Mouse (Mus musculus) CH12.LX (cell line): Measurements from ENCODE around the gene Pfkp. TPM values are rescaled to one million over a fixed set of nuclear protein-coding genes. Genes with fewer than 3 reads are reported as not detected.

ENCODE experiments used
- DNase-seq: peaks from one replicate; pipeline ENCODE4 v3.0.0-alpha.2; 2013; ENCODE audit errors: extremely low read depth
- H3K27ac ChIP-seq: 2 replicates; pipeline ENCODE4 v1.5.1; 2012; ENCODE audit warnings: low read depth, mild to moderate bottlenecking, control low read depth, moderate library complexity; ENCODE audit not compliant: insufficient read depth
- H3K27me3 ChIP-seq: replicated peaks from 2 replicates; pipeline ENCODE3; 2012; ENCODE audit warnings: inconsistent platforms
- H3K36me3 ChIP-seq, 2 experiments: replicated peaks in 1 of 2; 2 replicates each; pipeline versions ENCODE3 to v1.6.1; 2012; ENCODE audit warnings: inconsistent platforms in 1 of 2, low read length in 1 of 2, mild to moderate bottlenecking in 1 of 2, mixed read lengths in 1 of 2, moderate library complexity in 1 of 2; ENCODE audit not compliant: control insufficient read depth in 1 of 2, insufficient read depth in 1 of 2
- H3K4me1 ChIP-seq, 2 experiments: 2 replicates each; pipeline ENCODE4 v1.6.1; 2012; ENCODE audit warnings: inconsistent platforms in 1 of 2, moderate library complexity in 1 of 2; ENCODE audit not compliant: insufficient read depth in 2 of 2, control insufficient read depth in 1 of 2
- H3K4me2 ChIP-seq: 2 replicates; pipeline ENCODE4 v1.6.1; 2012; ENCODE audit warnings: low read depth, mild to moderate bottlenecking, control low read depth; ENCODE audit not compliant: poor library complexity, insufficient read depth, severe bottlenecking
- H3K4me3 ChIP-seq, 3 experiments: fragments of 150-350 bp in 1 of 3; sonication (generic) in 1 of 3; replicated peaks in 1 of 3; 2 replicates each; pipeline versions ENCODE3 to v1.5.1; 2011 to 2012; ENCODE audit warnings: low read depth in 2 of 3, low read length in 2 of 3, mild to moderate bottlenecking in 2 of 3, moderate library complexity in 2 of 3, control low read depth in 1 of 3, improper control_type of control experiment in 1 of 3, inconsistent platforms in 1 of 3, mixed read lengths in 1 of 3; ENCODE audit not compliant: poor library complexity in 1 of 3
- H3K79me2 ChIP-seq: replicated peaks from 2 replicates; pipeline ENCODE4 v1.6.1; 2012; ENCODE audit warnings: mild to moderate bottlenecking, moderate library complexity; ENCODE audit not compliant: control insufficient read depth, poor library complexity, insufficient read depth, severe bottlenecking; ENCODE audit errors: extremely low read depth
- H3K9ac ChIP-seq: 2 replicates; pipeline ENCODE4 v1.6.1; 2012; ENCODE audit warnings: low read depth, mild to moderate bottlenecking, control low read depth, moderate library complexity; ENCODE audit not compliant: insufficient read depth
- H3K9me3 ChIP-seq: replicated peaks from 2 replicates; pipeline ENCODE3; 2012; ENCODE audit warnings: low read length, inconsistent platforms, mixed read lengths
- BHLHE40 ChIP-seq: IDR thresholded peaks from 2 replicates; pipeline ENCODE4 v1.6.1; 2011; ENCODE audit warnings: mild to moderate bottlenecking, low read depth, low read length, improper control_type of control experiment
- CHD1 ChIP-seq: IDR thresholded peaks from 2 replicates; pipeline ENCODE4 v1.6.1; 2012; ENCODE audit warnings: low read depth, low read length, improper control_type of control experiment, inconsistent platforms
- CHD2 ChIP-seq: IDR thresholded peaks from 2 replicates; pipeline ENCODE4 v1.6.1; 2011; ENCODE audit warnings: low read length, improper control_type of control experiment
- EP300 ChIP-seq: IDR thresholded peaks from 2 replicates; pipeline ENCODE4 v1.6.1; 2011; ENCODE audit warnings: low read length, improper control_type of control experiment
- ETS1 ChIP-seq: conservative IDR thresholded peaks from 2 replicates; pipeline ENCODE4 v1.6.1; 2012; ENCODE audit warnings: low read depth, mild to moderate bottlenecking, inconsistent platforms, low read length, improper control_type of control experiment, moderate library complexity
- GABPA ChIP-seq: IDR thresholded peaks from 2 replicates; pipeline ENCODE4 v1.6.1; 2012; ENCODE audit warnings: low read depth, low read length, improper control_type of control experiment, inconsistent platforms; ENCODE audit not compliant: insufficient replicate concordance
- HCFC1 ChIP-seq: IDR thresholded peaks from 2 replicates; pipeline ENCODE4 v1.6.1; 2012; ENCODE audit warnings: low read depth, mild to moderate bottlenecking, inconsistent platforms, low read length, improper control_type of control experiment
- IRF4 ChIP-seq: IDR thresholded peaks from 2 replicates; pipeline ENCODE4 v1.6.1; 2014; ENCODE audit warnings: low read depth, mild to moderate bottlenecking, inconsistent platforms, low read length, improper control_type of control experiment
- JUN ChIP-seq: IDR thresholded peaks from 2 replicates; pipeline ENCODE4 v1.6.1; 2011; ENCODE audit warnings: low read depth, mild to moderate bottlenecking, low read length, improper control_type of control experiment, moderate library complexity; ENCODE audit not compliant: insufficient read depth
- JUND ChIP-seq: conservative IDR thresholded peaks from 2 replicates; pipeline ENCODE4 v1.6.1; 2011; ENCODE audit warnings: low read depth, low read length, improper control_type of control experiment
- MAFK ChIP-seq: IDR thresholded peaks from 2 replicates; pipeline ENCODE4 v1.6.1; 2011; ENCODE audit warnings: low read length, improper control_type of control experiment; ENCODE audit not compliant: insufficient replicate concordance
- MAZ ChIP-seq: IDR thresholded peaks from 2 replicates; pipeline ENCODE4 v1.6.1; 2012; ENCODE audit warnings: low read depth, mild to moderate bottlenecking, inconsistent platforms, low read length, improper control_type of control experiment, moderate library complexity
- MEF2A ChIP-seq: IDR thresholded peaks from 2 replicates; pipeline ENCODE4 v1.6.1; 2014; ENCODE audit warnings: low read depth, mild to moderate bottlenecking, inconsistent platforms, low read length, improper control_type of control experiment, borderline replicate concordance
- MXI1 ChIP-seq: IDR thresholded peaks from 2 replicates; pipeline ENCODE4 v1.6.1; 2011; ENCODE audit warnings: mild to moderate bottlenecking, low read depth, low read length, improper control_type of control experiment
- MYC ChIP-seq: IDR thresholded peaks from 2 replicates; pipeline ENCODE4 v1.6.1; 2011; ENCODE audit warnings: low read depth, mild to moderate bottlenecking, improper control_type of control experiment, low read length
- NELFE ChIP-seq: IDR thresholded peaks from 2 replicates; pipeline ENCODE4 v1.6.1; 2011; ENCODE audit warnings: low read depth, low read length, improper control_type of control experiment
- NRF1 ChIP-seq: IDR thresholded peaks from 2 replicates; pipeline ENCODE4 v1.6.1; 2014; ENCODE audit warnings: low read depth, mild to moderate bottlenecking, inconsistent platforms, low read length, improper control_type of control experiment, moderate library complexity
- PAX5 ChIP-seq: IDR thresholded peaks from 2 replicates; pipeline ENCODE4 v1.6.1; 2012; ENCODE audit warnings: low read length, inconsistent platforms, mixed read lengths
- POLR2A ChIP-seq: IDR thresholded peaks from 2 replicates; pipeline ENCODE4 v1.6.1; 2011; ENCODE audit warnings: low read depth, mild to moderate bottlenecking, improper control_type of control experiment, low read length
- POLR2AphosphoS2 ChIP-seq: IDR thresholded peaks from 2 replicates; pipeline ENCODE4 v1.6.1; 2011; ENCODE audit warnings: low read depth, low read length, improper control_type of control experiment
- RAD21 ChIP-seq: IDR thresholded peaks from 2 replicates; pipeline ENCODE4 v1.6.1; 2011; ENCODE audit warnings: low read depth, mild to moderate bottlenecking, low read length, improper control_type of control experiment, moderate library complexity
- RCOR1 ChIP-seq: conservative IDR thresholded peaks from 2 replicates; pipeline ENCODE4 v1.6.1; 2012; ENCODE audit warnings: low read depth, mild to moderate bottlenecking, inconsistent platforms, low read length, improper control_type of control experiment
- SIN3A ChIP-seq: IDR thresholded peaks from 2 replicates; pipeline ENCODE4 v1.6.1; 2012; ENCODE audit warnings: low read length, improper control_type of control experiment, inconsistent platforms
- TBP ChIP-seq: conservative IDR thresholded peaks from 2 replicates; pipeline ENCODE4 v1.6.1; 2011; ENCODE audit warnings: low read depth, low read length, improper control_type of control experiment
- UBTF ChIP-seq: IDR thresholded peaks from 2 replicates; pipeline ENCODE4 v1.6.1; 2012; ENCODE audit warnings: low read depth, mild to moderate bottlenecking, inconsistent platforms, low read length, improper control_type of control experiment, moderate library complexity
- ZC3H11A ChIP-seq: IDR thresholded peaks from 2 replicates; pipeline ENCODE4 v1.6.1; 2012; ENCODE audit warnings: low read depth, mild to moderate bottlenecking, inconsistent platforms, low read length, improper control_type of control experiment
- ZKSCAN1 ChIP-seq: IDR thresholded peaks from 2 replicates; pipeline ENCODE4 v1.6.1; 2012; ENCODE audit warnings: low read depth, inconsistent platforms, low read length, improper control_type of control experiment, borderline replicate concordance
- ZMIZ1 ChIP-seq: IDR thresholded peaks from 2 replicates; pipeline ENCODE4 v1.6.1; 2012; ENCODE audit warnings: low read depth, mild to moderate bottlenecking, inconsistent platforms, low read length, improper control_type of control experiment
- ZNF384 ChIP-seq: IDR thresholded peaks from 2 replicates; pipeline ENCODE4 v1.6.1; 2012; ENCODE audit warnings: low read depth, low read length, improper control_type of control experiment, inconsistent platforms
- dilution Hi-C: fragments of 300-500 bp; cut with MboI; formaldehyde crosslinking; loops from 2 replicates; pipeline ENCODE4 v1.14.3; 2020; ENCODE audit warnings: low sequenced_read_pairs; ENCODE audit not compliant: extremely low pct_unique_long_range_greater_than_20kb, extremely low pct_ligation_motif_present
- in situ Hi-C: fragments of 300-500 bp; cut with MboI; formaldehyde crosslinking; loops from 3 replicates; pipeline ENCODE4 v1.14.3; 2019; ENCODE audit warnings: low sequenced_read_pairs, low pct_ligation_motif_present, low pct_unique_long_range_greater_than_20kb, mixed read lengths
- polyA plus RNA-seq: library from polyadenylated mRNA; unstranded; fragments of >175 nt; gene quantifications from 2 replicates; pipeline ENCODE4 v1.2.1, GENCODE M21; 2012; ENCODE audit warnings: low read depth; ENCODE audit not compliant: insufficient read length
- total RNA-seq, 2 experiments: library from RNA; depleted of rRNA; stranded (reverse); fragments of 300-350 nt in 1 of 2; fragments of >200 nt in 1 of 2; gene quantifications; 2 replicates each; pipeline ENCODE4 v1.2.3; 2012 to 2014

Pfkp gene
- total and polyA plus RNA-seq, 3 experiments, result 211 to 417 (median 239) TPM

DNA sequence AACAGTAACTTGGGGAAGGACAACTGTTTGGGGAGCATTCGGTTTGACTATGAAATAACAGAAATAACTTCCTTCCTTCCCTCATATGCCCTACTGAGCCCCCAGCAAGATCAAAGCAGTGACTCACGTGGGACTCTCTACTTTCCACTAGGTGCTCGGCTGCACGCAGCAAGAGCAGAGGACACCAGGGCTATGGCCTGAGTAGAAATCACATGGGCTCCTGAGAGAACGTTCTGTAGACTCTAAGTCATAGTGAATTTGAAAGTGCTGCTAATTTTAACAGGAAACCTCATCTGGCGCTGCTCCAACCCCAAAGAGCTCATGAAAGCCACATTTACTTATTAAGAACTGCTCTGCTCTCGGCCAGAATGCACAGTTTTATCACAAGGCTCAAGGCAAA lies 15.1 kb downstream of the Pfkp start (continued):
- TF ChIP-seq MEF2A, result peak; percentile 92
- TF ChIP-seq JUND, result peak; percentile 44; the same call in 1 of the 2 replicates
- peak; percentile 95 for TF ChIP-seq MXI1
- TF ChIP-seq CHD2, result no peak
- TF ChIP-seq HCFC1, result no peak
- peak; percentile 81; the same call in 1 of the 2 replicates for TF ChIP-seq SIN3A
- TF ChIP-seq MAFK, result no peak
- no peak for TF ChIP-seq ZC3H11A
- peak; percentile 62; the same call in 1 of the 2 replicates for TF ChIP-seq JUN
- no peak for TF ChIP-seq GABPA
- no peak for TF ChIP-seq NRF1
- no peak for TF ChIP-seq ZKSCAN1

GRCm38 (mm10) chr13:6632935-6633334 lies 15.6 kb downstream of the Pfkp start:
- peak overlapping the region; percentile 43 to 58 (median 55) for H3K4me3 ChIP-seq
- peak overlapping the region; percentile 92 for H3K4me2 ChIP-seq
- H3K79me2 ChIP-seq, result peaks cover 73% of the 10 kb centered on the region
- no peaks in the 10 kb centered on the region for H3K27me3 ChIP-seq
- no peak for TF ChIP-seq UBTF
- peak; percentile 61; the same call in 1 of the 2 replicates for TF ChIP-seq POLR2AphosphoS2
- 0 out of 2 replicates have a peak, but pooled peaks have one; percentile 57 for TF ChIP-seq CHD1
- TF ChIP-seq JUND, result no peak
- no peak for TF ChIP-seq RAD21
- peaks cover 3 to 65% of the 10 kb centered on the region in 2 experiments for H3K36me3 ChIP-seq
- no peak for DNase-seq
- H3K4me1 ChIP-seq, result peaks cover 17 to 75% of the 10 kb centered on the region in 2 experiments
- H3K9ac ChIP-seq, result peak overlapping the region; percentile 87
- dilution Hi-C loops, result no loop called here
- in situ Hi-C loops, result loop anchor here (5.0 to 25.0 kb wide), 3 partner anchors 51 to 771 kb away; partner anchors contain the start of gene Klf6
- H3K27ac ChIP-seq, result peak overlapping the region; percentile 99
- no peaks in the 10 kb centered on the region for H3K9me3 ChIP-seq

DNA sequence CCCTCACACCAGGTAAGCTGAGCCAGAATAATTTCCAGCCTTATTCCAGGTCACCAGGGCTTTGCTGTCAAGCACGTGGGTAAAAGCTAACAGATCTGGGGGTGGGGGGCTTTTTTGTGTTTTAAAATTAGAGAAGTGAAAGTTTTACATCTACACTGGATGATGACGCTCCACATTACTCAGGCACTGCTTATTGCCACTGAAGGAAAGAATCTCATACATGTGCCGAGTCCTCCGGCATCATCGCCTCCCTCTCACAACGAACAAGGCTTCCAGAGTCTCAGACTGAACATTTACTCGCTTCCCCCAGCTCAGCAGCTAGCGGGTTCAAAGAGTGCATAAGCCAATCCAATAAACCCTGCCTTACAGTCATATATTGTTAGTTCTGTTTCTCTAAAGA lies 16.1 kb downstream of the Pfkp start:
- peaks cover 13 to 75% of the 10 kb centered on the region in 2 experiments for H3K4me1 ChIP-seq
- peak overlapping the region; percentile 43 to 58 (median 55) for H3K4me3 ChIP-seq
- peaks cover 3 to 63% of the 10 kb centered on the region in 2 experiments for H3K36me3 ChIP-seq
- peak overlapping the region; percentile 87 for H3K9ac ChIP-seq
- in situ Hi-C loops (loop anchor here (5.0 to 25.0 kb wide), 3 partner anchors 50 to 770 kb away; partner anchors contain the start of gene Klf6), dilution Hi-C loops (no loop called here)
- peak overlapping the region; percentile 99 for H3K27ac ChIP-seq
- peak overlapping the region; percentile 92 for H3K4me2 ChIP-seq
- DNase-seq, result no peak
- H3K9me3 ChIP-seq, result no peaks in the 10 kb centered on the region
- peaks cover 77% of the 10 kb centered on the region for H3K79me2 ChIP-seq
- no peaks in the 10 kb centered on the region for H3K27me3 ChIP-seq
- TF ChIP-seq MYC (peak; percentile 98), RCOR1 (no peak), MXI1 (peak; percentile 91; the same call in 1 of the 2 replicates), BHLHE40 (peak; percentile 95), ZKSCAN1 (no peak), IRF4 (peak; percentile 89), ZNF384 (no peak), CHD1 (peak; percentile 20; the same call in 1 of the 2 replicates), MAZ (0 out of 2 replicates have a peak, but pooled peaks have one; percentile 33), PAX5 (no peak), EP300 (peak; percentile 83), ZMIZ1 (0 out of 2 replicates have a peak, but pooled peaks have one; percentile 43), RAD21 (no peak), NELFE (0 out of 2 replicates have a peak, but pooled peaks have one; percentile 9), SIN3A (peak; percentile 76), TBP (peak; percentile 84; the same call in 1 of the 2 replicates), ETS1 (peak; percentile 91), POLR2A (peak; percentile 68; the same call in 1 of the 2 replicates), JUN (peak; percentile 22; the same call in 1 of the 2 replicates)
